Mouse (Mus musculus) lung, adult 2 months (tissue): ENCODE measurements around the gene Lamp1. TPM values are rescaled to one million over a fixed set of nuclear protein-coding genes. Genes with fewer than 3 reads are reported as not detected.

Experiments used
- DNase-seq: peaks from one replicate; pipeline ENCODE4 v3.0.0; 2022
- H3K4me1 ChIP-seq: fragments of 200-500 bp; 2 replicates; pipeline ENCODE4 v1.6.1; 2011; ENCODE audit warnings: low read length; ENCODE audit not compliant: control insufficient read depth, insufficient read depth
- H3K4me3 ChIP-seq: fragments of 200-500 bp; replicated peaks from 2 replicates; pipeline ENCODE3; 2011; ENCODE audit warnings: low read depth, mild to moderate bottlenecking, control low read depth, low read length; ENCODE audit errors: extremely low read depth
- CTCF ChIP-seq: fragments of 200-500 bp; IDR thresholded peaks from 2 replicates; pipeline ENCODE4 v1.5.1; 2011; ENCODE audit warnings: mild to moderate bottlenecking, low read length, control low read depth; ENCODE audit not compliant: insufficient read depth
- POLR2A ChIP-seq: fragments of 200-500 bp; IDR thresholded peaks from 2 replicates; pipeline ENCODE4 v1.6.1; 2011; ENCODE audit warnings: low read depth, mild to moderate bottlenecking, control low read depth, low read length, borderline replicate concordance; ENCODE audit errors: extremely low read depth
- WGBS: fragments of 180-500 bp; shearing (Covaris S2); methylation state at CpG from one replicate; pipeline ENCODE4 v1.1.7; 2018; 5-methylcytosine and 5-hydroxymethylcytosine counted together
- polyA plus RNA-seq: library from polyadenylated mRNA; depleted of rRNA; stranded (reverse); fragments of >200 nt; gene quantifications from 2 replicates; pipeline ENCODE4 v1.2.3, GENCODE M21; 2012

Gene Lamp1
- polyA plus RNA-seq, 1 experiment: 729 TPM

DNA sequence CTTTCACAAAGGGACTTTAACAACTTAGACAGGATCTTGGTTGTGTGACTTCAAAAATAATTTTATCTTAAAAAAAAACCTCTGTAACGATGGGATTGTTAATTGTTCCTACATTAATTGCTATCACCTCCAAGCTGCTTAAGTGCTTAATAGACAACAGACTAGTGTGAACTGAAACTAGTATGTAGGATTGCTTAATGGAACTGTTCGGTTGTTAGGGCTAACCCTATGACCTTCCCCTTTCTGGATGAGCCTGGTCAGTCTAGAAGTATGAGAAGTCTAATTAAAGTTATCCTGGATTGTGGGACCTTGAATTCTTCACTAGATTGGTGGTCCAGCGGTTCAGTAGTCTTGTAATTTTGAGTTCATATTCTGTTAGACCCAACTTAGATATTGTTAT, 1.7 kb downstream of the Lamp1 start:
- no peak for TF ChIP-seq POLR2A
- no peak for TF ChIP-seq CTCF
- peaks cover 17% of the 10 kb centered on the region for H3K4me1 ChIP-seq
- 69% methylated on average over 3 of the region's 3 CpGs for WGBS
- no peak for DNase-seq
- H3K4me3 ChIP-seq: no peak overlapping the region

DNA sequence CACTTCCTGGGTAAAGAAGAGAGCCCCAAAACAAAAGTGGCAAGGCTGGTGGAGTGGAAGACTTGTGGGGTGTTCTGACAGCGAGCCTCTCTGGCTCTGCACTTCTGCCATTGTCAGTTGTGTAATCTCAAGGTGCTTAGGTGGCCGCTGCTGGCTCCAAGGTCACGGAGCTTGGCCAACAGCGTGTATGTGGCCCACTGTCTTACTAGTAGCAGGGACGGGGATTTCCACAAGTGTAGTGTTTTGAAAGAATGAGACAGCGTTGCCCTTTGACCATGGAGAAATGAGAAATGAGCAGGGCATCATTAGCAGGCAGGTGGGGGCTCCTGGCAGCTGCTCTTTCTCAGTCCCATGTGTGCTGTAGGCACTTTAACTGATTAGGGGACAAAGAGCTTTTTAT, 3.1 kb downstream of the Lamp1 start:
- WGBS: 63% methylated on average over 6 of the region's 6 CpGs
- TF ChIP-seq POLR2A: no peak
- H3K4me3 ChIP-seq: no peak overlapping the region
- H3K4me1 ChIP-seq: peaks cover 17% of the 10 kb centered on the region
- no peak for DNase-seq

DNA sequence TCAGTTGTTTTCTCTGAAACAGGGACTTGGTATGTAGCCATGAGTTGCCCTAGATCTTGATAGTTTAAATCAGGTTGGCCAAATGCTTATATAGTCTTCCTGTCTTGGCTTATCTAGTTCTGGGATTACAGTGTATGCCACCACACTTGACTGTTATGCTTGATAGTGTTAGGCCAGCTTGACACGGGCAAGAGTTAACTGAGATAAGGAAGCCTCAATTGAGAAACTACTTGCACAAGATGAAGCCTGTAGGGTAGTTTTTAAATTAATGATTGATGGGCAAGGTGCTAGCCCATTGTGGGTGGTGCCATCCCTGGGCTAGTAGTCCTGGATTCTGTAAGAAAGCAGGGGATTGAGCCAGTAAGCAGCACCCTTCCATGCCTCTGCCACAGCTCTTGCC, 4.6 kb downstream of the Lamp1 start:
- no peak for DNase-seq
- Histone ChIP-seq H3K4me1 (peaks cover 17% of the 10 kb centered on the region), H3K4me3 (no peak overlapping the region)
- TF ChIP-seq POLR2A: no peak
- TF ChIP-seq CTCF: no peak
- 53% methylated on average over 1 of the region's 1 CpGs for WGBS

DNA sequence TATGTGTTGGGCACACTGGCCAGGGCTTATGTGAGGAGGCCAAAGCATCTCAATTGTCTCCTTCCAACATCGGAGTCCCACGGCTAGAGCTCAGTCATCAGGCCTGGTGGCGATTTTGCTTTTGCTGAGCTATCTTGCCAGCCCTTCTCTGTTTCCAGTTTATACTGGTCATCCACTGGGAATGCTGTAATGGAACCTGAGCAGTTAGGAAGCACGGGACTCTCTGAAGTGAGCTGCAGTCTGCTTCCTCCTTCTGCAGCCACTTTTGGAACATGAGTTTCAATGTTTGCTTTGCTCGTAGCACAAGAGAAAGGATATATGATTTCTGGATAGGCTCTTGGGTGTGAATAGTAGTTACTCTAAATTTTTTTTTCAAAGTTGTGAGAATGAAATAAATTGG, 5.4 kb downstream of the Lamp1 start:
- DNase-seq: no peak
- no peak overlapping the region for H3K4me3 ChIP-seq
- peaks cover 17% of the 10 kb centered on the region for H3K4me1 ChIP-seq
- TF ChIP-seq POLR2A (no peak), CTCF (no peak)
- WGBS: 60% methylated on average over 5 of the region's 5 CpGs

DNA sequence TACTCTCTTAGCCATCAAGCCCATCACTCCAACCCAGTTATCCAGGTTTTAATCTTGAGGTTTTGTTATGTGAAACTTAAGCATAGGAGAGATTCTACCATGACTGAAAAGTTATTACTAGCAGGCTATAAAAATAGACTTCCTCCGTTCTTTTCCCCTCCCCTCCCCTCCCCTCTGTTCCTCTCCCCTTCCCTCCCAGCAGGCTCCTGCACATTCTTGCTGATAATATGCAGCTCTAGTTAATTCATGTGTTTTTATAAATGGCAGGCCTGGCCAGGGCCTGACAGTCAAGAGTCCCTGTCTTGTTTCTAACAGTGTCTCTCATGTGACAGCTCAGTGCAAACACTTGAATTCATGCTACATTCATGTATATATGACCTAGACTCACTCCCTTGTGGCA, 11.5 kb downstream of the Lamp1 start:
- TF ChIP-seq CTCF (no peak), POLR2A (no peak)
- Histone ChIP-seq H3K4me3 (no peak overlapping the region), H3K4me1 (no peaks in the 10 kb centered on the region)
- no peak for DNase-seq
- 25% methylated on average over 1 of the region's 1 CpGs for WGBS

DNA sequence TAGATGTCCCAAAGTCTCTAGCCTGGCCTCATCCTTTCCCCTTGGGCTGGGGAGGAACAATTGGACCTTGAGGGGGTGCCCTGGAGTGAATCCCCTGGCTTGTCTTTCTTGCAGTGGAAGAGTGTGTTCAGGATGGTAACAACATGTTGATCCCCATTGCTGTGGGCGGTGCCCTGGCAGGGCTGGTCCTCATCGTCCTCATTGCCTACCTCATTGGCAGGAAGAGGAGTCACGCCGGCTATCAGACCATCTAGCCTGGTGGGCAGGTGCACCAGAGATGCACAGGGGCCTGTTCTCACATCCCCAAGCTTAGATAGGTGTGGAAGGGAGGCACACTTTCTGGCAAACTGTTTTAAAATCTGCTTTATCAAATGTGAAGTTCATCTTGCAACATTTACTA, 15.3 kb downstream of the Lamp1 start:
- TF ChIP-seq POLR2A: no peak
- TF ChIP-seq CTCF: no peak
- no peak overlapping the region for H3K4me3 ChIP-seq
- DNase-seq: no peak
- WGBS: 80% methylated on average over 4 of the region's 4 CpGs
- no peaks in the 10 kb centered on the region for H3K4me1 ChIP-seq

DNA sequence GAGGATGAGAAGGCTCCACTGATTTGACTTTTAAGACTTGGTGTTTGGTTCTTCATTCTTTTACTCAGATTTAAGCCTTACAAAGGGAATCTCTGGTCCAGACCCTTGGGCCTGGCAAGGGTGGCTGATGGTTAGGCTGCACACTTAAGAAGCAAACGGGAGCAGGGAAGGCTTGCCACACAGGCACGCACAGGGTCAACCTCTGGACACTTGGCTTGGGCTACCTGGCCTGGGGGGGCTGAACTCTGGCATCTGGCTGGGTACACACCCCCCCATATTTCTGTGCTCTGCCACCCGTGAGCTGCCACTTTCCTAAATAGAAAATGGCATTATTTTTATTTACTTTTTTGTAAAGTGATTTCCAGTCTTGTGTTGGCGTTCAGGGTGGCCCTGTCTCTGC, 15.8 kb downstream of the Lamp1 start:
- no peak overlapping the region for H3K4me3 ChIP-seq
- no peaks in the 10 kb centered on the region for H3K4me1 ChIP-seq
- DNase-seq: no peak
- TF ChIP-seq POLR2A: no peak
- no peak for TF ChIP-seq CTCF
- WGBS: 88% methylated on average over 4 of the region's 4 CpGs

DNA sequence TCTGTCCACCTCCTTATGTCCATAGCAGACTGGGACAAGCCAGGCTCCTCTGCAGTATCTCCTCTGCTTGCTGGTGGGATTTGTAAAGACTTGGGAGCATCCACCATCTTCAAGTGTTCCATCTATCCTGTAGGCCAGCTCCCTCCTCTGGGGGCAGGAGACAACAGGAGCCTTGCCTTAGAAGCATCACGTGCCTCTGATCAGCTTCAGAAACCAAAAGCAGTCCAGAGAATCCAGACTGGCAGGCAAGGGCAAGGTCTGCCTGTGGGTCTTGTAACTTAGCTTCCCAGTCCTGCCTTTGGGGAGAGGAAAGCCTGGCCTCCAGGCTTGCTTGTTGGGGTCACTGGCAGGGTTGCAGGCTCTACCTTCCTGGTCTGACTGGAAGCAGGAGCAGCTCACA, 16.7 kb downstream of the Lamp1 start:
- no peak for DNase-seq

DNA sequence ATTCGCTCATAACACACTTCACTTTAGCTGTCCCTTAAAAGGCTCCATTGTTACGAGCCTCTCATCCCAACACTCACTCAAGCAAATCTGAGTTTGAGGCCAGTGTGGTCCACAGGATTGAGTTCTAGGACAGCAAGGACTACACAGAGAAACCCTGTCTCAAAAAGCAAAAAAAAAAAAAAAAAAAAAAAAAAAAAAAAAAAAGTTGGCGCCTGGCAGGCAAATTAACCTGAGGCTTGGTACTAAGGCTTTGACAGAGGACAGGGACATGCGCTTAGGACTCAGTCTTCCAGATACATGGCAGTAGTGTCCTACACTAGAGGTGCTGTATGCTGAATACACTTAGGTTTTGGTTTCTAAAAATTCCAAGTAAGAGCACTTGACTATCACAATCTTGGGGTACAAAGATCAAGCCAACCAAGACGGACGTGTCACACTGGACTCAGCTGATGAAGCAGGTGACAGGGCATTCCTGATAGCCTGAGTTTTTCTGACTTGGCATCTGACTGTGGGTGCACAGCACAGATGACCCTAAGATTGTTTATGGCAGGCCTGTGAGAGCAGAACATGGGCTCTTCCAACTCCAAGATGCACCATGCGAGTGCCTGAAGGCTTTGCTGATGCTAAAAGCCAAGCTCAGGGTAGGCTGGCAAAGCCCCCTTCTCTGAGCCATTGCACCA, 18.4 kb downstream of the Lamp1 start:
- TF ChIP-seq POLR2A (no peak), CTCF (no peak)
- peaks cover 4% of the 10 kb centered on the region; the same call in 1 of the 2 replicates for H3K4me1 ChIP-seq
- no peak overlapping the region for H3K4me3 ChIP-seq
- 87% methylated on average over 7 of the region's 7 CpGs for WGBS
- DNase-seq: no peak

More for the DNA sequence above, 16.7 kb downstream of the Lamp1 start:
- Histone ChIP-seq H3K4me3 (no peak overlapping the region), H3K4me1 (peaks cover 4% of the 10 kb centered on the region; the same call in 1 of the 2 replicates)
- 82% methylated on average over 1 of the region's 1 CpGs for WGBS
- TF ChIP-seq POLR2A (no peak), CTCF (no peak)

DNA sequence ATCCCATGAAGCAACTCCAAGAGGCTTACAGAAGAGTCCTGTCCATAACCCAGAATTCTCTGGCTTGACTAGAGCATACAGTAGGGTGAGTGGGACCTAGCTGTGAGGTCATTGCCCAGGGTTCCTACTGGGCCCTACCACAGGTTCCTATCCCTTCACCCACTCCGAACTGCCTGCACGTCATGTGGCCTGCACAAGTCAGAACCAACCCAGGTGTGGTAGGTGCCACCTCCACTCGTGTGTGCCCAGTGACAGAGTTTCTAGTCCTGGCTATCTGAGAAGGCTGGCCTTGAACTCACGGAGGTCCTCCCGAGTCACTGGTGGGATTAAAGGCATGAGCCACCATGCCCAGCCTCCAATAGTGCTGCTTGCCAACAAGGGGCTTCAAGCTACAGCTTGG, 19.2 kb downstream of the Lamp1 start:
- no peak overlapping the region for H3K4me3 ChIP-seq
- whole genome bisulfite sequencing: 82% methylated on average over 5 of the region's 5 CpGs
- DNase-seq: no peak
- peaks cover 4% of the 10 kb centered on the region; the same call in 1 of the 2 replicates for H3K4me1 ChIP-seq
- TF ChIP-seq POLR2A (no peak), CTCF (no peak)

DNA sequence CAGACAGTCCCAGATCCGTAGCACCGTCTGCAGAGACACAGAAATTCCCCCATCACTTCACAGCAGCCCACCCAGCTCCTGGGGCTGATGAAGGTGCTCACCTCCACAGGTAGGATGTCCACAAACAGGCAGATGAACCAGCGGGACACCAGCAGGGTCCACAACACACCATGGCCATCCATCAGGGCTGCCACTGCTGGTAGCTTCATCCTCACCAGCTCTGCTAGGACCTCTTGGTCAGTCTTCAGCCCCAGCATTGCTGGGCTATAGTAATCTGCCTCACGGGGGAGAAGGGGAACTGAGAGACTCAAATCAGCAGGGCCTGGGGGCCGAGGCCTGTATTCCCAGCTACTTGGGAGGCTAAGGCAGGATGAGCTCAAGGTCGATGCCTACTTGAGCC, 20.5 kb downstream of the Lamp1 start:
- no peak for DNase-seq
- 72% methylated on average over 6 of the region's 6 CpGs for WGBS
- no peak for TF ChIP-seq POLR2A
- Histone ChIP-seq H3K4me1 (peaks cover 4% of the 10 kb centered on the region; the same call in 1 of the 2 replicates), H3K4me3 (no peak overlapping the region)
